Mouse (Mus musculus) 3T3-L1 (cell line): ENCODE data around the gene Pdia5.

Source experiments
- DNase-seq: peaks from one replicate; pipeline ENCODE4 v3.0.0-alpha.2; 2015; ENCODE audit warnings: low read depth, low spot score

Gene Pdia5

GRCm38 (mm10) chr16:35441346-35442025 lies 49.2 kb downstream of the Pdia5 start:
- no peak for DNase-seq

GRCm38 (mm10) chr16:35439046-35439445 lies 51.6 kb downstream of the Pdia5 start:
- no peak for DNase-seq

GRCm38 (mm10) chr16:35431608-35432007 lies 59.1 kb downstream of the Pdia5 start:
- DNase-seq, result no peak

GRCm38 (mm10) chr16:35424926-35425325 lies 65.7 kb downstream of the Pdia5 start:
- DNase-seq, result peak; percentile 19

GRCm38 (mm10) chr16:35423250-35424139 lies 67.2 kb downstream of the Pdia5 start:
- no peak for DNase-seq

GRCm38 (mm10) chr16:35422705-35423104 lies 68.0 kb downstream of the Pdia5 start:
- no peak for DNase-seq

GRCm38 (mm10) chr16:35422141-35422540 lies 68.5 kb downstream of the Pdia5 start:
- peak; percentile 49 for DNase-seq

- DNase-seq, result no peak
Observed at GRCm38 (mm10) chr16:35414616-35415015, 76.1 kb downstream of the Pdia5 start.

- peak; percentile 3 for DNase-seq
Observed at GRCm38 (mm10) chr16:35406706-35407105, 84.0 kb downstream of the Pdia5 start.

GRCm38 (mm10) chr16:35406166-35406565 lies 84.5 kb downstream of the Pdia5 start:
- DNase-seq, result peak; percentile 77

- DNase-seq, result no peak
Observed at GRCm38 (mm10) chr16:35405348-35406080, 85.2 kb downstream of the Pdia5 start.

- no peak for DNase-seq
Observed at GRCm38 (mm10) chr16:35404864-35405263, 85.8 kb downstream of the Pdia5 start.

GRCm38 (mm10) chr16:35403891-35404290 lies 86.8 kb downstream of the Pdia5 start:
- no peak for DNase-seq

GRCm38 (mm10) chr16:35403356-35403755 lies 87.3 kb downstream of the Pdia5 start:
- no peak for DNase-seq

GRCm38 (mm10) chr16:35392813-35393212 lies 97.9 kb downstream of the Pdia5 start:
- DNase-seq, result peak; percentile 39

GRCm38 (mm10) chr16:35385654-35386053 lies 105.0 kb downstream of the Pdia5 start:
- DNase-seq, result peak; percentile 92

GRCm38 (mm10) chr16:35380048-35380447 lies 110.6 kb downstream of the Pdia5 start:
- DNase-seq, result no peak

GRCm38 (mm10) chr16:35379344-35379743 lies 111.3 kb downstream of the Pdia5 start:
- DNase-seq, result peak; percentile 47

GRCm38 (mm10) chr16:35364063-35364428 lies 126.6 kb downstream of the Pdia5 start:
- no peak for DNase-seq

- peak; percentile 93 for DNase-seq
Observed at GRCm38 (mm10) chr16:35363150-35364062, 127.3 kb downstream of the Pdia5 start, which contains the start of gene Sec22a. TSS of gene Sec22a (minus strand) at chr16:35363918.

GRCm38 (mm10) chr16:35362221-35362620 lies 128.5 kb downstream of the Pdia5 start:
- peak; percentile 38 for DNase-seq
